9 mouse cellular contexts compared by ENCODE assay signal in the genomic region with DNA sequence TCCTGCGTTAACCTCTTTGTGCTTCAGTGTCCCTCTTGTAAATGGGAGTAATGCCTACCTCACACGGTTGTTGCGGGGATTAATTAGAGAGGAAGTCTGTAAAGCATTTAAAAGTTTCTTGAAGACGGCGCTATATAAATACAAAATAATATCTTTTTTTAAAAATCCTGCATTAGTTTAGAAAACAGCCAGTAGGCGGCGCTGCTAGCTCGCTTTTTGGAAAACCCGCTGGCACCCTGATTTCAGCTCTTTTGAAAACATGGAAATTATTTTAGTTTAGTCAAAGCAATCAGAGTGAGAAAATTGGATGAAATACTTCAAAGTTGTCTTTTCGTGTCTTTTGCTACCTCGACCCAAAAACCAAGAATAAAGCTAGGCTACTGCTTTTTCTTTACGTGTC.
DNase-seq lines count a peak whose midpoint lies in the region; ATAC-seq lines count a peak whose summit lies in the region.
"Had no signal": no experiment of that assay in that cellular context is flagged by ENCODE, and none has a peak within 500 bp of the region (broad histone marks: within the 10 kb centered on the region; RNA-seq: fewer than 3 reads in every experiment).

No protein-coding gene starts in this region.

- no peaks in the 10 kb centered on the region for H3K36me3 ChIP-seq in kidney, embryonic 16.5 days (ENCODE audit: insufficient read depth, low read length)
- H3K36me3 ChIP-seq in stomach, embryonic 16.5 days (ENCODE audit: control insufficient read depth, insufficient read depth, low read length), result no peaks in the 10 kb centered on the region

- no peak overlapping the region for H3K27ac ChIP-seq in kidney, embryonic 16.5 days (ENCODE audit: low read length)
- H3K27ac ChIP-seq in stomach, embryonic 16.5 days (ENCODE audit: low read length), result no peak overlapping the region

- WGBS in kidney, embryonic 16.5 days, result 16% methylated on average over 12 of the region's 12 CpGs
- 12% methylated on average over 12 of the region's 12 CpGs for WGBS in stomach, embryonic 16.5 days

- no peak for ATAC-seq in kidney, embryonic 16.5 days (ENCODE audit: low FRiP score, low TSS enrichment)
- ATAC-seq in stomach, embryonic 16.5 days (ENCODE audit: insufficient read depth, low FRiP score), result no peak

- peak overlapping the region; percentile 41 for H3K4me2 ChIP-seq in kidney, embryonic 16.5 days (replicated peaks; ENCODE audit: low read depth, low read length)
- H3K4me2 ChIP-seq in stomach, embryonic 16.5 days (ENCODE audit: low read depth, low read length), result peak overlapping the region; percentile 33

- no peaks in the 10 kb centered on the region for H3K9me3 ChIP-seq in kidney, embryonic 16.5 days (ENCODE audit: low read length)
- no peaks in the 10 kb centered on the region for H3K9me3 ChIP-seq in stomach, embryonic 16.5 days (replicated peaks; ENCODE audit: control insufficient read depth, low read length)
- H3K9me3 ChIP-seq: megakaryocyte, embryonic 14.5 days had no signal

- H3K4me1 ChIP-seq in kidney, embryonic 16.5 days (ENCODE audit: insufficient read depth, low read length), result peaks cover 10% of the 10 kb centered on the region
- H3K4me1 ChIP-seq in stomach, embryonic 16.5 days (ENCODE audit: control insufficient read depth, insufficient read depth, low read length), result peaks cover 5% of the 10 kb centered on the region

- H3K27me3 ChIP-seq in kidney, embryonic 16.5 days (ENCODE audit: insufficient read depth, low read length), result no peaks in the 10 kb centered on the region
- no peaks in the 10 kb centered on the region for H3K27me3 ChIP-seq in stomach, embryonic 16.5 days (ENCODE audit: control insufficient read depth, insufficient read depth, low read length)

- H3K9ac ChIP-seq in kidney, embryonic 16.5 days (replicated peaks; ENCODE audit: low read length), result no peak overlapping the region
- H3K9ac ChIP-seq in stomach, embryonic 16.5 days (ENCODE audit: low read length), result no peak overlapping the region

- 0 out of 2 replicates have a peak overlapping the region, but pooled peaks have one; percentile 8 for H3K4me3 ChIP-seq in kidney, embryonic 16.5 days (ENCODE audit: low read length)
- 0 out of 2 replicates have a peak overlapping the region, but pooled peaks have one; percentile 10 for H3K4me3 ChIP-seq in stomach, embryonic 16.5 days (replicated peaks; ENCODE audit: low read length)
- H3K4me3 ChIP-seq: megakaryocyte, embryonic 14.5 days had no signal

- DNase-seq in cerebellum, adult 11 months, result peak; percentile 22
- no peak for DNase-seq in cerebellum, adult 9-11 months
- DNase-seq in 3T3-L1 (ENCODE audit: low read depth, low spot score), result peak; percentile 78
- peak; percentile 11 for DNase-seq in c-Kit-positive CD71-positive TER-119-negative erythroid progenitor cells, embryonic 14.5 days (ENCODE audit: low read depth)
- DNase-seq in frontal cortex, postnatal 36 days (ENCODE audit: low spot score in 2 of 2), result peak; percentile 26 to 33
- peak; percentile 61 for DNase-seq in lung, postnatal 14 days
